Mouse (Mus musculus) hindbrain, embryonic 12.5 days (tissue): ENCODE measurements around the gene Myh6. TPM values are rescaled to one million over a fixed set of nuclear protein-coding genes. Genes with fewer than 3 reads are reported as not detected.
"Not testable (repeated sequence)": the region's sequence is repeated elsewhere in the genome, so short reads cannot be mapped to it uniquely, and the experiment has no call there.

Source experiments
- ATAC-seq: fragments of 200-750 bp; cut with Nextera tagmentation; 2 replicates; pipeline ENCODE4 v1.8.0; 2017; ENCODE audit warnings: moderate TSS enrichment; ENCODE audit not compliant: low FRiP score
- H3K27ac ChIP-seq: fragments of 300-500 bp; sonication (generic); 2 replicates; pipeline ENCODE4 v1.5.1; 2016; ENCODE audit warnings: mild to moderate bottlenecking
- H3K27me3 ChIP-seq: fragments of 300-500 bp; sonication (generic); 2 replicates; pipeline ENCODE4 v1.6.1; 2016; ENCODE audit warnings: mild to moderate bottlenecking
- H3K36me3 ChIP-seq: fragments of 300-500 bp; sonication (generic); 2 replicates; pipeline ENCODE4 v1.6.1; 2016; ENCODE audit warnings: mild to moderate bottlenecking
- H3K4me1 ChIP-seq: fragments of 300-500 bp; sonication (generic); 2 replicates; pipeline ENCODE4 v1.6.1; 2016
- H3K4me2 ChIP-seq: fragments of 300-500 bp; sonication (generic); replicated peaks from 2 replicates; pipeline ENCODE4 v1.6.1; 2016; ENCODE audit warnings: mild to moderate bottlenecking
- H3K4me3 ChIP-seq: fragments of 300-500 bp; sonication (generic); 2 replicates; pipeline ENCODE4 v1.5.1; 2016; ENCODE audit warnings: mild to moderate bottlenecking
- H3K9ac ChIP-seq: fragments of 300-500 bp; sonication (generic); 2 replicates; pipeline ENCODE4 v1.6.1; 2016; ENCODE audit warnings: mild to moderate bottlenecking, moderate library complexity
- H3K9me3 ChIP-seq: fragments of 300-500 bp; sonication (generic); replicated peaks from 2 replicates; pipeline ENCODE4 v1.6.1; 2016; ENCODE audit warnings: mild to moderate bottlenecking
- WGBS: fragments of 180-500 bp; shearing (Covaris S2); methylation state at CpG from one replicate; pipeline ENCODE4 v1.1.7; 2016; 5-methylcytosine and 5-hydroxymethylcytosine counted together
- polyA plus RNA-seq: library from polyadenylated mRNA; unstranded; fragments of >200 nt; fragmentation: Nextera tagmentation; extraction: Ambion mirVana; gene quantifications from 2 replicates; pipeline ENCODE4 v1.2.1, GENCODE M21; 2016

Gene Myh6
- polyA plus RNA-seq, 1 experiment from 2014 or later: 1.4 TPM

DNA sequence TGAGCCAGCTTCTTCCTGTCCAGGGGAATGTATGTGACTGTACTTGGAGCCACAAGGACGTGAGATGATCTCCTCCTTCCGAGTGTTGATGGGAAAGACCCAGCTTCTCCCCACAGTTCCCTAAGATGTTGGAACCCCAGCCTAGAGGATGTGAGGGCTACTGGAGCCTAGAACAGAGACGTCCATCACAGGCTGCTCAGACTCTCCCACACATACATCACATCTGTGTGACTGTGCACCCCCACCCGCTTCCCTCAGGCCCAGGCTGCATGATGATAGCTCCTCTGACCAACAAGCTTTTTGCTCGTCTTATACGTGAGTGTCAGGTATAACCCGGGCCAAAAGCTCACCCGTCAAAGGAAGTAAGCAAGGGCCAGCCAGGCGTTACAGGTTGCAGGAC lies 17.9 kb downstream of the Myh6 start:
- Histone ChIP-seq H3K9ac (no peak overlapping the region), H3K4me2 (no peak overlapping the region), H3K27ac (no peak overlapping the region), H3K27me3 (peaks cover 5% of the 10 kb centered on the region; the same call in 1 of the 2 replicates), H3K36me3 (no peaks in the 10 kb centered on the region), H3K9me3 (no peaks in the 10 kb centered on the region), H3K4me3 (no peak overlapping the region), H3K4me1 (no peaks in the 10 kb centered on the region)
- no peak for ATAC-seq
- WGBS: 91% methylated on average over 9 of the region's 9 CpGs

DNA sequence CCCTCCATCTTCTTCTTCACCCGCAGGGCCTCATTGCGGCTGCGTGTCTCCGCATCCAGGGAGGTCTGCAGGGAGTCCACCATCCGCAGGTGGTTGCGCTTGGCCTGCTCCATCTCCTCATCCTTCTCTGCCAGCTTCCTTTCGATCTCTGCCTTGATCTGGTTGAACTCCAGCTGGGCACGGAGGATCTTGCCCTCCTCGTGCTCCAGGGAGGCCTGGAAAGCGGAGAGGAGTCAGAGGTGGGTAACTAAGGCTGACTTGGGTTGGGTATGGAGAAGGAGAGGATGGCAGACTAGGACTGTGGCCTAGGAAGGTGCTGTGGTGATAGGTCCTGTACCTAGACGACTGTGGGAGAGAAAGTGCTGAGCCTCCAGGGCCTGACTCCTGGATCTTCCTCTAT lies 19.7 kb downstream of the Myh6 start:
- H3K4me1 ChIP-seq, H3K4me2 ChIP-seq, H3K27ac ChIP-seq, H3K27me3 ChIP-seq, H3K9me3 ChIP-seq, H3K4me3 ChIP-seq, ATAC-seq, H3K9ac ChIP-seq, H3K36me3 ChIP-seq: not testable (repeated sequence)
- 86% methylated on average over 11 of the region's 11 CpGs for WGBS

DNA sequence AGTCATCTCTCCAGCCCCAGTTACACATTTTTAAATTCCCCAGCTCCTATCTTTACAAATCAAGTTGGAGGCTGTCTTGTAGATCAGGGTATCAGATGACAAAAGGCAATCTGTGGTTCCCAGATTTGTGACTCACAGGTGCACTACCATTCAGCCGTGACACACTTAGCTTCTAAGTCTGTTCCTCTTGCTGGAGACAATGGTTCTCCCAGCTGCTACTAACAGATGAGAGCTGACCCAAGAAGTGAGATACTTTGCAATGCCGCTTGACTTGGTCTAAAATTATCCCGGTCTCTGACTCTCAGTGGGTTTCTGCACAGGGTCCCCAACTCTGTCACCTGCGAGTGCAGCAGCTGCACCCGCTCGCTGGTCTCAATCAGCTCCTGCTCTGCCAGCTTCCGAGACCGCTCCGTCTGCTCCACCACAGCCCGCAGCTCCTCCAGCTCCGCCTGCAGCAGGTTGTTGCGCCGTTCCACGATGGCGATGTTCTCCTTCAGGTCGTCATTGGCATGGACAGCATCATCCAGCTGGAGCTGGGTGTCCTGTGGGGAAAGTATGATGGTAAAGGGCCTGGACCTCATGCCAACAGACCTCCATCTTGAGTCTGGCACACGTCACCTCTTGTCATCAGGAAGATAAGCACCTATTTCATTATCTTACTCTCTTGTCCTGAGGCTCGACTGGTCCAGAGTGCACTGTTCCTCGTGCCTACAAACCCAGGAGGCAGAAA lies 20.6 kb downstream of the Myh6 start:
- H3K9ac ChIP-seq: no peak overlapping the region
- no peak overlapping the region for H3K27ac ChIP-seq
- no peaks in the 10 kb centered on the region for H3K4me1 ChIP-seq
- H3K9me3 ChIP-seq: no peaks in the 10 kb centered on the region
- no peak for ATAC-seq
- no peak overlapping the region for H3K4me2 ChIP-seq
- 84% methylated on average over 19 of the region's 19 CpGs for WGBS
- no peaks in the 10 kb centered on the region for H3K36me3 ChIP-seq
- H3K4me3 ChIP-seq: no peak overlapping the region
- peaks cover 5% of the 10 kb centered on the region; the same call in 1 of the 2 replicates for H3K27me3 ChIP-seq

DNA sequence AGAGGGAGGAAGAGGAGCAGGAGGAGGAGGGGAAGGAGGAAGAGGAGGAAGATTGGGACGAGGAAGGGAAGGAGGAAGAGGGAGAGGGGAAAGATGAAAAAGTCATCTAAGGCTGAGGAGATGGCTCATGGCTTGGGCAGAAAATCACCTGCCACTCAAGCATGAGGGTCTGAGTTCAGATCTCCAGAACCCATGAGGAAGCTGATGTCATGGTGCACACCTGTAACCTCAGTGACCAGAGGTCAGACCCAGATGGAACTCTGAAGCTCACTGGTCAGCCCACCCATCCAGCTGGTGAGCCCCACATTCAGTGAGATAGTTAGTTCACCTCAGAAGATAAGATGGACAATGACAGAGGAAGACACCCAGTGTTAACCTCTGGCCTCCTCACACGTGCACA lies 21.8 kb downstream of the Myh6 start:
- 73% methylated on average over 2 of the region's 2 CpGs for WGBS
- Histone ChIP-seq H3K4me2 (no peak overlapping the region), H3K9ac (no peak overlapping the region)

DNA sequence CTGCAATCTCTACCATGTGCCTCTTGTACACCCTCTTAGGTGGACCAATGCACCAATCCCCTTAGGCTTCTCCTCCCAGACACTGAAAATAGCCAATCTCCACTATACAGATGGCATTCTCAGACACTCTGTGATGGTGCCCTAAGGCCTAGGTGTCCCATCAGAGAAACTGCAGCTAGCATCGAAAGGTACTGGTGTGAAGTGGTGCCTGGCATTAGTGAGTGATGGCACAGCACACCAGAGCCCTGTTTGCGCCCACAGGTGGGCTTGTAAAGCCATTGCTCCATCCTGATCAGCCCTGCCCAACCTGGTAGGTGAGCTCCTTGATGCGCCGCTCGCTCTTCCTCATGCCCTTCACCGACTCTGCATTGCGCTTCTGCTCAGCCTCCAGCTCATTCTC lies 22.8 kb downstream of the Myh6 start:
- H3K4me1 ChIP-seq: no peaks in the 10 kb centered on the region
- no peak for ATAC-seq
- H3K27me3 ChIP-seq: peaks cover 1% of the 10 kb centered on the region; the same call in 1 of the 2 replicates
- 94% methylated on average over 7 of the region's 7 CpGs for WGBS
- no peaks in the 10 kb centered on the region for H3K9me3 ChIP-seq
- no peak overlapping the region for H3K4me2 ChIP-seq
- H3K4me3 ChIP-seq: no peak overlapping the region
- no peak overlapping the region for H3K9ac ChIP-seq
- no peak overlapping the region for H3K27ac ChIP-seq
- H3K36me3 ChIP-seq: no peaks in the 10 kb centered on the region

More for the DNA sequence above, 21.8 kb downstream of the Myh6 start:
- no peak for ATAC-seq
- no peaks in the 10 kb centered on the region for H3K4me1 ChIP-seq
- H3K36me3 ChIP-seq: no peaks in the 10 kb centered on the region
- H3K27me3 ChIP-seq: peaks cover 5% of the 10 kb centered on the region; the same call in 1 of the 2 replicates
- no peak overlapping the region for H3K4me3 ChIP-seq
- no peaks in the 10 kb centered on the region for H3K9me3 ChIP-seq
- no peak overlapping the region for H3K27ac ChIP-seq

DNA sequence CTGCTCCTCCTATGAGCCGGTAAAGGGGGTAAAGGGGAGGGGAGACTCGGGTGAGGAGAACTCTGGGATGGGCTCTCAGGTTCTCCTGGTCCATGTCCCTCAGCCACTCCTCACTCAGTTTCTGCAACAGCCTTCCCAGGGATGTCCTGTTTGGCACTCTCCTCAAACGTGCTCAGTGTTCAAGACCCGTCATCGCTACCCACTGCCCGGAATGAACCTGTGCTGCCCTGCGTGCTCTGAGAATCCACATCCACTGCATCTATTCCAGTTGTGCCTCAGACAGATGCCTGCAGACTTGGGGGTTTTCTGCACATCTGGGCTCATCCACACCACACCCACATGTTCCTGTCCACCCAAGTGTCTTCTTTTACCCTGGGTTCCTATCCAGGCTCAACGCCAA lies 24.2 kb downstream of the Myh6 start:
- H3K9me3 ChIP-seq: no peaks in the 10 kb centered on the region
- no peak overlapping the region for H3K9ac ChIP-seq
- H3K27me3 ChIP-seq: no peaks in the 10 kb centered on the region; the same call in 1 of the 2 replicates
- no peaks in the 10 kb centered on the region for H3K36me3 ChIP-seq
- 86% methylated on average over 8 of the region's 8 CpGs for WGBS
- H3K4me1 ChIP-seq: no peaks in the 10 kb centered on the region
- ATAC-seq: no peak
- H3K4me2 ChIP-seq: no peak overlapping the region
- no peak overlapping the region for H3K27ac ChIP-seq
- H3K4me3 ChIP-seq: no peak overlapping the region

DNA sequence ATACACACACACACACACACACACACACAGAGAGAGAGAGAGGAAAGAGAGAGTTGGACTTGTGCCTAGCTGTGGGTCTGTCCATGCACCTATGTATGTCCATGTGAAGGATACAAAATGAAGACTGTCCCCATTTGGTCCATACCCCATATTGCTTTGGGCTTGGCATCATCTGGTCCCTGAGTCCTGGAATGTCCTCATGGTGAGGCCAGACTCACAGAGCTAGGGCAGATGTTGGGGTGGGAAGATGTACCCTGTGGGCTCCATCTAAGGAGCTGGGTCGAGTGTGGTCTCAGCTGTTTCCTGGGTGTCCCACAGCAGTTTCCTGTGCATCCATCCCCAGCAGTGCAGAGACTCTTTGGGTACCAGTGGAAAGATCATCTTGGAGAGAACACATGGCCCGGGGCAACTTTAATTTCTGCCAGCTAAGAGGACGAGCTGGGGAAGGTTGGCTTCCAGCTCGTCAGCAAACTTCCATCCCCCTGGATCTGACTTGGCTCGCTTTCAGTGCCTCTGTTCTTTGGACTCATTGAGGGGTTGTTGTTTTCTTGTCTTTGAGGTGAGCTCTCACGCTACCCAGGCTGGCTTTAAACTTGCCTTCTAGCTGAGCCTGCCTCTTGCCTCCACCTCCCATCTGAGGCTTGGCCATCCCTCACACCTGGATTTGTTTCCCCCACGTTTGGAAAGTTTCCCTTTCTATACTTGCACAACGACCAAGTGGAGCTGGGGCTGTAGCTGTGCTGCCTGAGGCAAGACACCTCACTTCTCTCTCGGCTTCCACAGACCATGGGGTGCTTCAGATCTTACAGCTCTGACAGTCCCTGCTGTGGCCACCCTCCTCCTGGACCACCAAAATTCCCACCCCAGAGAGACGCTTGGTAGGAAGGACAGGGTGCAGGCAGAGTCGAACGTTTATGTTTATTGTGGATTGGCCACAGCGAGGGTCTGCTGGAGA lies 25.4 kb downstream of the Myh6 start:
- H3K27me3 ChIP-seq: no peaks in the 10 kb centered on the region; the same call in 1 of the 2 replicates
- no peak overlapping the region for H3K4me2 ChIP-seq
- H3K4me3 ChIP-seq: no peak overlapping the region
- 69% methylated on average over 13 of the region's 13 CpGs for WGBS
- ATAC-seq: no peak
- H3K9ac ChIP-seq: no peak overlapping the region
- H3K4me1 ChIP-seq: peaks cover 5% of the 10 kb centered on the region
- H3K27ac ChIP-seq: no peak overlapping the region
- no peaks in the 10 kb centered on the region for H3K36me3 ChIP-seq
- H3K9me3 ChIP-seq: no peaks in the 10 kb centered on the region

DNA sequence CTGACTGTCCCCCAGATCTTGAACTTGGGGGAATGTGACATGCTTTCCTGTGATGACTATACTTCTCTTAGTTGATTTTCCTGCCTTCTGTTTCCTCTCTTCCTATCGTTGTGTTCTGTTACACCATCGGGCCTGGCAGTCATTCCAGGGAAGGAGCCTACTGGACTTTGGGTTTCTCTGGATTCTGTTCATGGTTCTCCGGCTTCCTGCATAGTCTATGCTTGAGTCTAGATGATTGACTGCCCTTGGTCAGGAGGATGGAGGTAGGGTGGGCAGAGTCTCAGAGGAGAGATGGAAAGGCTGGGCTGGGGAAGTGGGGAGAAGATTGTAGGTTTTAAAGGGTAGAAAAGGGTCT lies 26.6 kb downstream of the Myh6 start:
- 81% methylated on average over 3 of the region's 3 CpGs for WGBS
- Histone ChIP-seq H3K9me3 (no peaks in the 10 kb centered on the region), H3K27me3 (no peaks in the 10 kb centered on the region; the same call in 1 of the 2 replicates), H3K36me3 (no peaks in the 10 kb centered on the region), H3K4me1 (peaks cover 11% of the 10 kb centered on the region), H3K4me3 (no peak overlapping the region), H3K27ac (no peak overlapping the region), H3K4me2 (no peak overlapping the region), H3K9ac (no peak overlapping the region)
- ATAC-seq: no peak

DNA sequence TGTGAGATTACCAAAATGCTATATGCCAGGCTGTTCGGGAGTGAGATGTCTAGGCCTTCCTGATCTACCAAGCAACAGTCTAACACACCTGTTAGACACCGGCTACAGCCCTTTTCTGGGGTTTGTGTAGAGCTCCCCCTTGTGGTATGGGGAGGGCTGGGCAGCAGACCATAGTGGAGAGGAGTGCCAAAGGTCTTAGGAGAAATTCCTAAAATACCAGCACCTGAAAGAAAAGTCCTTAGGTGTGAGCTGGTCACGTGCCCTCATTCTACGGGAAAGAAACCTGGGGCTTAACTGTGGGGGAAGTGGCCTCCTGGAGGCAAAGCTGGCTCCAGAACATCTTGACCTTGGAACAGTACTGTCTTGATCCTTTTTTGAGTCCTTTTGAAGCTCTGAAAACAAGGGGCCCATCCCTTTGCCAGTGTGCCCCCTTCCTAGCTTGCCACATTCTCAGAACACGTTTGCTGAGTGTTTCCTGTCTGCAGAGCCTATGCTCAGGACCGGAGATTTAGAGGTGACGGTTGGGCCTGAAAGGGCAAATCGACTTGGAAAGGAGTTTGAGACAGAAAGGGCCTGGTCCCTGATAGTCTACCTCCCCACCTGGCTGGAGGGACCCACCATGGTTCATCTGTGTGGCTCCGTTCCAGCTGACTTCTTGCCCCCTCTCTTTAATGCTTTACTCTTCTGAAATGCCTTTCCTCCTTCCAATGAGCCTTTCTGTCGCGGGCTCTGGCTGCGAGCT lies 27.1 kb downstream of the Myh6 start:
- Histone ChIP-seq H3K4me3 (no peak overlapping the region), H3K4me2 (no peak overlapping the region), H3K27ac (no peak overlapping the region), H3K9me3 (no peaks in the 10 kb centered on the region), H3K27me3 (no peaks in the 10 kb centered on the region; the same call in 1 of the 2 replicates), H3K36me3 (no peaks in the 10 kb centered on the region), H3K9ac (no peak overlapping the region), H3K4me1 (peaks cover 11% of the 10 kb centered on the region)
- no peak for ATAC-seq
- WGBS: 53% methylated on average over 12 of the region's 12 CpGs

DNA sequence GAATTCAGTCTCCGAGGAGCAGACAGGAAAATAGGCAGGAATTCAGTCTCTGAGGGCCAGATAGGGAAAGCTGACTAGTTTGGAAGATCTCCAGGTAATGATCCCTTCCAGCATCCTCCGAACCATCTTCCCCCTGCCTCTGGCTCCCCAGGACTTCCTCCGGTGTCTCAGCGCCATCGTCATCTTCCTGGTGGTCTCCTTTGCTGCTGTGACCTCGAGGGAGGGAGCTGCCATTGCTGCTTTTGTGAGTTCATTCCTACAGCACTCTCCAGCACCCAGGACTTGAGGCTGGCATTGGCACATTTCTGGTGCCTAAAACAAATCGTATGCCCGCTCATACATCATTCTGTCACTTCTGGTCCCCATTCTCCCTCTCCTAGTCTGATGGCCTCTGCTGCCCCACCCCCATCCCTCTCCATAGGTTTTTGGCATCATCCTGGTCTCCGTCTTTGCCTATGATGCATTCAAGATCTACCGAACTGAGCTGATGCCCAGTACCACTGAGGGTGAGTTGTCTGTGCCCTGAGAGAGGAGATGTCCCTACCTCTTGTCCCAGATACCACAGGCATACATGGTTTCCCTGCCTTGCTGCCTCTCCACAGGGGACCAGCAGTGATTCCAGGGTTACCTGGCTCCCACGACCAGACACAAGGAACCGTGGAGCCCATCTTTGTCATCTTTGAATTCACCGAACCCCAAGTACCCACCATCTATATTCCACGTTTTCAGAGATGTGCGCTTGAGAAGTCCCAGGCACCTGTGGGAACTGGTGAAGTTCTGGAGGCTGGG lies 28.1 kb downstream of the Myh6 start:
- H3K4me3 ChIP-seq: no peak overlapping the region
- peaks cover 11% of the 10 kb centered on the region for H3K4me1 ChIP-seq
- no peaks in the 10 kb centered on the region for H3K36me3 ChIP-seq
- H3K27me3 ChIP-seq: no peaks in the 10 kb centered on the region; the same call in 1 of the 2 replicates
- H3K27ac ChIP-seq: no peak overlapping the region
- no peak for ATAC-seq
- WGBS: 79% methylated on average over 15 of the region's 15 CpGs
- no peak overlapping the region for H3K4me2 ChIP-seq
- no peak overlapping the region for H3K9ac ChIP-seq
- no peaks in the 10 kb centered on the region for H3K9me3 ChIP-seq

DNA sequence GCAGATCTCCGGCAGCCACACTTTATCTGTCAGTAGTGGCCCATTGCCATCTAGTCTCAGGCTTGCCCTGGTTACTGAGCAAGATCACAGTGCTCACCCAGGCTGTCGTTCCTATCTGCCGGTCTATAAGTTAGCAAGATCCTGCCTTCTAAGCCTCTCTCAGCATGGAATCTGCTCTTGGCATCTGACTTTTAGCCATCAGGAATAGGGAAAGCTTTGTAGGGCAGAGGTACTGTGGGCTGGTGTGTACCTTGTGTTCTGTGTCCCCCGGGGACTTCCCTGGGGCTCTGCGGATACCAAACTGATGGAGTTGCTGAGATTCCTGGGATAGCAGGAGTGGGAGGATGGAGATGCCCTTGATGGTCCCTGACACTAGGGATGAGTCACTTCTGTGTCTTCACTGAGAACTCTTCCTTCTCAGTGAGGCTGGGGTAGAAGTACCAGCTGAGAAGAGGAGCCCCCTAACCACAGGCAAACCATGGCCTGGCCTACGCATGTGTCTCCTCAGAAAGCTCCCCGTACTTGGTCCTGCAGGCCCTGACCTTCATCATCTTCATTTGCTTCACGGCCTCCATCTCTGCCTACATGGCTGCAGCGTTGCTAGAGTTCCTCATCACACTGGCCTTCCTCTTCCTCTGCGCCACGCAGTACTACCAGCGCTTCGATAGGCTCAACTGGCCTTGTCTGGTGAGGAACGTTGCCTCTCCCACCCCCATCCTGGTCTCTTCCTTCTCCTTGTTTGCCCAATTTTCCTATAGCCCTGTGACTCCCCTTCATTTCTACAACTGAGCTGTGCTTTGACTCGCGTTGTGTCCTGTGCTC lies 29.2 kb downstream of the Myh6 start:
- Histone ChIP-seq H3K4me2 (no peak overlapping the region), H3K9ac (no peak overlapping the region), H3K36me3 (no peaks in the 10 kb centered on the region), H3K27me3 (no peaks in the 10 kb centered on the region; the same call in 1 of the 2 replicates), H3K9me3 (no peaks in the 10 kb centered on the region), H3K4me3 (no peak overlapping the region), H3K27ac (no peak overlapping the region), H3K4me1 (peaks cover 18% of the 10 kb centered on the region)
- no peak for ATAC-seq
- 89% methylated on average over 16 of the region's 16 CpGs for WGBS
